ENCODE assay signal across 13 mouse cellular contexts in the genomic region with DNA sequence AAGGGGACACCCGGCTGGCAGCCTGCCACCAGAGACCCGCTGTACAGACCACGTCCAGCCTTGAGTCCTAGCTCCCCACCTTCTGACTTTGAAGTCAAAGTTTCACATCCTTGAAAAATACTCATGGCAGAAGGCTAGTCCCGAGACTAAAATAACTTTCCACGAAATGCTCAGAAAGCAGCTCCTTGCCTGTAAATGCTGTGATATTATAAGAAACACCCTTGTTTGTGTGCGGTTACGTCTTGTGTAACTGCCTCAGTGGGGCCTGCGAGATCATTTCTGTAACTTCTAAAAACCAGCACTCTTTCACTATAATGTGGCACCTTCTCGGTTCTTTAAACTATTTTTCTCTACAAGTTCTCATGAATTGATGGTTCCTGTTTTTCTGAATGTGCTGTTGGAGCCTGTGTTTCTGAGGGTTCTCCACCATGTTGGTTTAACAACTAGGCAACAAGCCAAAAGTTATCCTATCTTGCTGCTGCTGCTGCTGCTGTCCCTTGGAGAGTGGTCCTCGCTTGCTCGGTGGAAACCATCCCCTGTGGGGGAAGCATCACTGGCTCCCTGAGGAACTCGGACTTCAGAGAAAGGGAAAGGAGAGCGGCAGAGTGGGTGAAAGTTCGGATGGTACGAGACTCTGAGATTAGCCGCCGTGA.
"Had no signal": no experiment of that assay in that cellular context is flagged by ENCODE, and none has a peak within 500 bp of the region (broad histone marks: within the 10 kb centered on the region; RNA-seq: fewer than 3 reads in every experiment).

No protein-coding gene starts in this region.

- H3K9me3 ChIP-seq: limb, embryonic 15.5 days; liver, embryonic 12.5 days; lung, embryonic 15.5 days; midbrain, embryonic 10.5 days; neural tube, embryonic 12.5 days; stomach, embryonic 15.5 days had no signal

- H3K4me3 ChIP-seq: limb, embryonic 15.5 days; liver, embryonic 12.5 days; lung, embryonic 15.5 days; midbrain, embryonic 10.5 days; neural tube, embryonic 12.5 days; stomach, embryonic 15.5 days had no signal

- ATAC-seq: liver, embryonic 12.5 days had no signal

- H3K27ac ChIP-seq: limb, embryonic 15.5 days; liver, embryonic 12.5 days; lung, embryonic 15.5 days; midbrain, embryonic 10.5 days; neural tube, embryonic 12.5 days; stomach, embryonic 15.5 days had no signal

- H3K27me3 ChIP-seq: limb, embryonic 15.5 days; liver, embryonic 12.5 days; lung, embryonic 15.5 days; stomach, embryonic 15.5 days had no signal

- H3K4me1 ChIP-seq: neural tube, embryonic 12.5 days; stomach, embryonic 15.5 days had no signal

- H3K4me2 ChIP-seq: limb, embryonic 15.5 days; liver, embryonic 12.5 days; lung, embryonic 15.5 days; neural tube, embryonic 12.5 days; stomach, embryonic 15.5 days had no signal

- DNase-seq: kidney, adult 18-20 months; kidney, postnatal 14 days; left cerebral cortex, postnatal 4 days; midbrain, embryonic 14.5 days; retina, postnatal 1 day; thymus, adult 2 months; thymus, postnatal 25 days had no signal

- H3K9ac ChIP-seq: limb, embryonic 15.5 days; liver, embryonic 12.5 days; lung, embryonic 15.5 days; neural tube, embryonic 12.5 days; stomach, embryonic 15.5 days had no signal

- H3K36me3 ChIP-seq: limb, embryonic 15.5 days; liver, embryonic 12.5 days; lung, embryonic 15.5 days; midbrain, embryonic 10.5 days; neural tube, embryonic 12.5 days; stomach, embryonic 15.5 days had no signal
